Mouse (Mus musculus): Measurements from ENCODE around the gene Enoph1. TPM values are rescaled to one million over a fixed set of nuclear protein-coding genes. Genes with fewer than 3 reads are reported as not detected.

The Enoph1 gene
- polyA plus RNA-seq, 1 experiment from 2014 or later, result 31.5 TPM

- Histone ChIP-seq H3K4me3 (replicated peaks; ENCODE audit: low read depth, low read length) (peak overlapping the region; percentile 96), H3K4me1 (replicated peaks; ENCODE audit: insufficient read depth, low read length) (no peaks in the 10 kb centered on the region), H3K27ac (peak overlapping the region; percentile 99), H3K36me3 (ENCODE audit: insufficient read depth, low read length) (peaks cover 20% of the 10 kb centered on the region), H3K4me2 (ENCODE audit: low read length) (peak overlapping the region; percentile 86), H3K9me3 (replicated peaks; ENCODE audit: low read length) (no peaks in the 10 kb centered on the region), H3K27me3 (ENCODE audit: insufficient read depth, low read length) (no peaks in the 10 kb centered on the region), H3K9ac (ENCODE audit: low read depth, low read length) (peak overlapping the region; percentile 98)
- ATAC-seq (replicated peaks; ENCODE audit: low FRiP score, low read depth) (peak; percentile 15), DNase-seq (ENCODE audit: low spot score) (peak; percentile 87)
- no peak for TF ChIP-seq CTCF (IDR thresholded peaks at IDR 0.05; ENCODE audit: low read depth)
- under 1% methylated on average over 37 of the region's 45 CpGs for WGBS
These were observed 1.6 kb upstream of the Enoph1 start for GRCm38 (mm10) chr5:100037965-100038713.

- Histone ChIP-seq H3K36me3 (ENCODE audit: insufficient read depth, low read length) (peaks cover 17% of the 10 kb centered on the region), H3K4me3 (replicated peaks; ENCODE audit: low read depth, low read length) (peak overlapping the region; percentile 96)
These were observed 827 bp upstream of the Enoph1 start for GRCm38 (mm10) chr5:100038714-100039601.

GRCm38 (mm10) chr5:100040281-100040784 is 548 bp downstream of the Enoph1 start:
- peaks cover 5% of the 10 kb centered on the region; the same call in 1 of the 2 replicates for H3K36me3 ChIP-seq (ENCODE audit: insufficient read depth, low read length)
- WGBS, result under 1% methylated on average over 19 of the region's 19 CpGs
- H3K9me3 ChIP-seq (replicated peaks; ENCODE audit: low read length), result no peaks in the 10 kb centered on the region
- peak overlapping the region; percentile 96 for H3K4me3 ChIP-seq (replicated peaks; ENCODE audit: low read depth, low read length)
- no peak for ATAC-seq (replicated peaks; ENCODE audit: low FRiP score, low read depth)
- peak overlapping the region; percentile 95 for H3K4me2 ChIP-seq (ENCODE audit: low read length)
- peak overlapping the region; percentile 98 for H3K9ac ChIP-seq (ENCODE audit: low read depth, low read length)
- H3K27ac ChIP-seq, result peak overlapping the region; percentile 99
- peaks cover 6% of the 10 kb centered on the region; the same call in 1 of the 2 replicates for H3K4me1 ChIP-seq (replicated peaks; ENCODE audit: insufficient read depth, low read length)
- H3K27me3 ChIP-seq (ENCODE audit: insufficient read depth, low read length), result no peaks in the 10 kb centered on the region
- no peak for TF ChIP-seq CTCF (IDR thresholded peaks at IDR 0.05; ENCODE audit: low read depth)
- peak; percentile 53 for DNase-seq (ENCODE audit: low spot score)

More at GRCm38 (mm10) chr5:100038714-100039601, 827 bp upstream of the Enoph1 start:
- Histone ChIP-seq H3K4me1 (replicated peaks; ENCODE audit: insufficient read depth, low read length) (peaks cover 4% of the 10 kb centered on the region; the same call in 1 of the 2 replicates), H3K4me2 (ENCODE audit: low read length) (peak overlapping the region; percentile 95), H3K9ac (ENCODE audit: low read depth, low read length) (peak overlapping the region; percentile 98), H3K9me3 (replicated peaks; ENCODE audit: low read length) (no peaks in the 10 kb centered on the region), H3K27ac (peak overlapping the region; percentile 99), H3K27me3 (ENCODE audit: insufficient read depth, low read length) (no peaks in the 10 kb centered on the region)
- DNase-seq (ENCODE audit: low spot score) (peak; percentile 95), ATAC-seq (replicated peaks; ENCODE audit: low FRiP score, low read depth) (peak; percentile 72)
- under 1% methylated on average over 84 of the region's 113 CpGs for WGBS
- TF ChIP-seq CTCF (IDR thresholded peaks at IDR 0.05; ENCODE audit: low read depth), result peak; percentile 94

- H3K27me3 ChIP-seq (ENCODE audit: insufficient read depth, low read length), result no peaks in the 10 kb centered on the region
- no peak overlapping the region; the same call in 1 of the 2 replicates for H3K4me3 ChIP-seq (replicated peaks; ENCODE audit: low read depth, low read length)
- peaks cover 6% of the 10 kb centered on the region; the same call in 1 of the 2 replicates for H3K4me1 ChIP-seq (replicated peaks; ENCODE audit: insufficient read depth, low read length)
- H3K27ac ChIP-seq, result no peak overlapping the region
- H3K9ac ChIP-seq (ENCODE audit: low read depth, low read length), result no peak overlapping the region
- H3K36me3 ChIP-seq (ENCODE audit: insufficient read depth, low read length), result 0 out of 2 replicates have a peak, but pooled peaks cover 2% of the 10 kb centered on the region
- TF ChIP-seq CTCF (IDR thresholded peaks at IDR 0.05; ENCODE audit: low read depth), result no peak
- no peak overlapping the region; the same call in 1 of the 2 replicates for H3K4me2 ChIP-seq (ENCODE audit: low read length)
- WGBS, result 76% methylated on average over 4 of the region's 4 CpGs
- no peak for DNase-seq (ENCODE audit: low spot score)
- no peak for ATAC-seq (replicated peaks; ENCODE audit: low FRiP score, low read depth)
- no peaks in the 10 kb centered on the region for H3K9me3 ChIP-seq (replicated peaks; ENCODE audit: low read length)
These were observed 1.5 kb downstream of the Enoph1 start for GRCm38 (mm10) chr5:100041272-100041671.

GRCm38 (mm10) chr5:100042467-100042866 is 2.7 kb downstream of the Enoph1 start:
- no peak overlapping the region for H3K4me2 ChIP-seq (ENCODE audit: low read length)
- no peak for ATAC-seq (replicated peaks; ENCODE audit: low FRiP score, low read depth)

GRCm38 (mm10) chr5:100043361-100043760 is 3.6 kb downstream of the Enoph1 start:
- Histone ChIP-seq H3K9ac (ENCODE audit: low read depth, low read length) (no peak overlapping the region), H3K36me3 (ENCODE audit: insufficient read depth, low read length) (no peaks in the 10 kb centered on the region), H3K9me3 (replicated peaks; ENCODE audit: low read length) (no peaks in the 10 kb centered on the region), H3K4me3 (replicated peaks; ENCODE audit: low read depth, low read length) (no peak overlapping the region), H3K27me3 (ENCODE audit: insufficient read depth, low read length) (no peaks in the 10 kb centered on the region), H3K4me2 (ENCODE audit: low read length) (no peak overlapping the region), H3K4me1 (replicated peaks; ENCODE audit: insufficient read depth, low read length) (peaks cover 6% of the 10 kb centered on the region; the same call in 1 of the 2 replicates), H3K27ac (no peak overlapping the region)
- ATAC-seq (replicated peaks; ENCODE audit: low FRiP score, low read depth) (no peak), DNase-seq (ENCODE audit: low spot score) (peak; percentile 44)
- no peak for TF ChIP-seq CTCF (IDR thresholded peaks at IDR 0.05; ENCODE audit: low read depth)
- WGBS, result 71% methylated on average over 5 of the region's 5 CpGs

More at GRCm38 (mm10) chr5:100042467-100042866, 2.7 kb downstream of the Enoph1 start:
- TF ChIP-seq CTCF (IDR thresholded peaks at IDR 0.05; ENCODE audit: low read depth), result no peak
- no peaks in the 10 kb centered on the region for H3K9me3 ChIP-seq (replicated peaks; ENCODE audit: low read length)
- H3K4me3 ChIP-seq (replicated peaks; ENCODE audit: low read depth, low read length), result no peak overlapping the region
- H3K27me3 ChIP-seq (ENCODE audit: insufficient read depth, low read length), result no peaks in the 10 kb centered on the region
- no peak overlapping the region for H3K9ac ChIP-seq (ENCODE audit: low read depth, low read length)
- no peak overlapping the region for H3K27ac ChIP-seq
- DNase-seq (ENCODE audit: low spot score), result no peak
- WGBS, result 88% methylated on average over 8 of the region's 8 CpGs
- no peaks in the 10 kb centered on the region for H3K36me3 ChIP-seq (ENCODE audit: insufficient read depth, low read length)
- H3K4me1 ChIP-seq (replicated peaks; ENCODE audit: insufficient read depth, low read length), result peaks cover 6% of the 10 kb centered on the region; the same call in 1 of the 2 replicates

All from kidney, postnatal 0 days (tissue).